In genomic region chr2:71749367-71750086, GRCm38 (mm10) we compare ENCODE assay signal across 11 mouse cellular contexts. TPM values are rescaled to one million over a fixed set of nuclear protein-coding genes. Genes with fewer than 3 reads are reported as not detected.
DNase-seq lines count a peak whose midpoint lies in the region; ATAC-seq and TF ChIP-seq lines count a peak whose summit lies in the region.
"Had no signal": no experiment of that assay in that cellular context is flagged by ENCODE, and none has a peak within 500 bp of the region (broad histone marks: within the 10 kb centered on the region; RNA-seq: fewer than 3 reads in every experiment).

No protein-coding gene starts in this region.

- H3K27me3 ChIP-seq in kidney, embryonic 15.5 days: no peaks in the 10 kb centered on the region
- no peaks in the 10 kb centered on the region for H3K27me3 ChIP-seq in forebrain, embryonic 11.5 days (ENCODE audit: control insufficient read depth, insufficient read depth, low read length)
- no peaks in the 10 kb centered on the region for H3K27me3 ChIP-seq in hindbrain, postnatal 0 days (ENCODE audit: insufficient read depth, low read length)
- no peaks in the 10 kb centered on the region for H3K27me3 ChIP-seq in neural tube, embryonic 14.5 days (ENCODE audit: control insufficient read depth, insufficient read depth, low read length)
- H3K27me3 ChIP-seq: embryonic facial prominence, embryonic 15.5 days; liver, embryonic 13.5 days had no signal

- no peaks in the 10 kb centered on the region for H3K9me3 ChIP-seq in kidney, embryonic 15.5 days (replicated peaks)
- no peaks in the 10 kb centered on the region for H3K9me3 ChIP-seq in forebrain, embryonic 11.5 days (ENCODE audit: control insufficient read depth, low read length)
- H3K9me3 ChIP-seq in hindbrain, postnatal 0 days (ENCODE audit: low read length): no peaks in the 10 kb centered on the region
- H3K9me3 ChIP-seq in neural tube, embryonic 14.5 days (ENCODE audit: control insufficient read depth, low read length): no peaks in the 10 kb centered on the region
- H3K9me3 ChIP-seq: embryonic facial prominence, embryonic 15.5 days; liver, embryonic 13.5 days had no signal

- no peak for DNase-seq in kidney, adult 8-10 months
- peak; percentile 56 for DNase-seq in forebrain, embryonic 11.5 days (ENCODE audit: low spot score)
- DNase-seq in hindbrain, postnatal 0 days (ENCODE audit: low spot score): no peak
- DNase-seq in adrenal gland, adult 2 months: no peak
- DNase-seq in B cell, adult 2 months: no peak
- no peak for DNase-seq in lung, adult 18-20 months
- DNase-seq: heart, adult 18-20 months; liver, embryonic 13.5 days had no signal

- peaks cover 25% of the 10 kb centered on the region for H3K4me1 ChIP-seq in kidney, embryonic 15.5 days
- peaks cover 20% of the 10 kb centered on the region for H3K4me1 ChIP-seq in forebrain, embryonic 11.5 days (replicated peaks; ENCODE audit: control insufficient read depth, insufficient read depth, low read length)
- no peaks in the 10 kb centered on the region for H3K4me1 ChIP-seq in hindbrain, postnatal 0 days (ENCODE audit: insufficient read depth, low read length)
- peaks cover 9% of the 10 kb centered on the region; the same call in 1 of the 2 replicates for H3K4me1 ChIP-seq in neural tube, embryonic 14.5 days (ENCODE audit: control insufficient read depth, insufficient read depth, low read length)
- H3K4me1 ChIP-seq: embryonic facial prominence, embryonic 15.5 days had no signal

- no peak overlapping the region for H3K27ac ChIP-seq in kidney, embryonic 15.5 days
- peak overlapping the region; percentile 48; the same call in 1 of the 2 replicates for H3K27ac ChIP-seq in forebrain, embryonic 11.5 days (ENCODE audit: low read depth, low read length)
- H3K27ac ChIP-seq in hindbrain, postnatal 0 days: no peak overlapping the region
- no peak overlapping the region for H3K27ac ChIP-seq in neural tube, embryonic 14.5 days (ENCODE audit: low read depth, low read length)
- H3K27ac ChIP-seq: embryonic facial prominence, embryonic 15.5 days; liver, embryonic 13.5 days had no signal

- WGBS in kidney, embryonic 15.5 days: 63% methylated on average over 13 of the region's 13 CpGs
- 22% methylated on average over 13 of the region's 13 CpGs for WGBS in forebrain, embryonic 11.5 days
- 46% methylated on average over 13 of the region's 13 CpGs for WGBS in hindbrain, postnatal 0 days
- 35% methylated on average over 13 of the region's 13 CpGs for WGBS in neural tube, embryonic 14.5 days

- no peaks in the 10 kb centered on the region for H3K36me3 ChIP-seq in kidney, embryonic 15.5 days
- no peaks in the 10 kb centered on the region for H3K36me3 ChIP-seq in forebrain, embryonic 11.5 days (ENCODE audit: control insufficient read depth, insufficient read depth, low read length)
- no peaks in the 10 kb centered on the region for H3K36me3 ChIP-seq in hindbrain, postnatal 0 days (ENCODE audit: insufficient read depth, low read length)
- H3K36me3 ChIP-seq in neural tube, embryonic 14.5 days (ENCODE audit: control insufficient read depth, insufficient read depth, low read length): no peaks in the 10 kb centered on the region
- H3K36me3 ChIP-seq: embryonic facial prominence, embryonic 15.5 days; liver, embryonic 13.5 days had no signal

- H3K4me3 ChIP-seq in kidney, embryonic 15.5 days (replicated peaks): no peak overlapping the region
- H3K4me3 ChIP-seq in forebrain, embryonic 11.5 days (ENCODE audit: low read depth, low read length): 0 out of 2 replicates have a peak overlapping the region, but pooled peaks have one; percentile 3
- no peak overlapping the region for H3K4me3 ChIP-seq in hindbrain, postnatal 0 days (ENCODE audit: low read length)
- H3K4me3 ChIP-seq in neural tube, embryonic 14.5 days (ENCODE audit: low read depth, low read length): no peak overlapping the region
- H3K4me3 ChIP-seq: embryonic facial prominence, embryonic 15.5 days; liver, embryonic 13.5 days had no signal

- ATAC-seq in kidney, embryonic 15.5 days (replicated peaks; ENCODE audit: low FRiP score): no peak
- ATAC-seq in forebrain, embryonic 11.5 days (replicated peaks; ENCODE audit: low FRiP score): no peak; the same call in 1 of the 2 replicates
- no peak for ATAC-seq in hindbrain, postnatal 0 days
- no peak for ATAC-seq in neural tube, embryonic 14.5 days (ENCODE audit: low read depth)

- 0 out of 2 replicates have a peak overlapping the region, but pooled peaks have one; percentile 8 for H3K4me2 ChIP-seq in kidney, embryonic 15.5 days
- peak overlapping the region; percentile 39; the same call in 1 of the 2 replicates for H3K4me2 ChIP-seq in forebrain, embryonic 11.5 days (ENCODE audit: low read depth, low read length, severe bottlenecking)
- 0 out of 2 replicates have a peak overlapping the region, but pooled peaks have one; percentile 8 for H3K4me2 ChIP-seq in hindbrain, postnatal 0 days (ENCODE audit: low read depth, low read length)
- H3K4me2 ChIP-seq in neural tube, embryonic 14.5 days (ENCODE audit: low read depth, low read length): peak overlapping the region; percentile 6; the same call in 1 of the 2 replicates
- H3K4me2 ChIP-seq: embryonic facial prominence, embryonic 15.5 days; liver, embryonic 13.5 days had no signal

- no peak overlapping the region for H3K9ac ChIP-seq in kidney, embryonic 15.5 days
- peak overlapping the region; percentile 20; the same call in 1 of the 2 replicates for H3K9ac ChIP-seq in forebrain, embryonic 11.5 days (ENCODE audit: low read length)
- no peak overlapping the region for H3K9ac ChIP-seq in hindbrain, postnatal 0 days (replicated peaks; ENCODE audit: low read length)
- no peak overlapping the region for H3K9ac ChIP-seq in neural tube, embryonic 14.5 days (replicated peaks; ENCODE audit: low read depth, low read length)
- H3K9ac ChIP-seq: embryonic facial prominence, embryonic 15.5 days; liver, embryonic 13.5 days had no signal

- TF ChIP-seq CTCF in hindbrain, postnatal 0 days (IDR thresholded peaks at IDR 0.05; ENCODE audit: low read depth): no peak

RNA-seq across cellular contexts. Expression of gene Itga6, which starts 4.1 kb away (rescaled TPM):
- 69.9 and 74.6 TPM in 2 replicates for polyA plus RNA-seq in kidney, embryonic 15.5 days (2015; fragmentation: Nextera tagmentation; extraction: Ambion mirVana)
- 54.2 and 59.5 TPM in 2 replicates for polyA plus RNA-seq in forebrain, embryonic 11.5 days (2014; fragmentation: Nextera tagmentation; extraction: Ambion mirVana)
- 46.7 and 50.0 TPM in 2 replicates for total RNA-seq in hindbrain, postnatal 0 days (2014; rRNA removed)
- 20.0 and 20.7 TPM in 2 replicates for polyA plus RNA-seq in hindbrain, postnatal 0 days (2015; fragmentation: Nextera tagmentation; extraction: Ambion mirVana)
- 21.5 and 36.9 TPM in 2 replicates for polyA plus RNA-seq in neural tube, embryonic 14.5 days (2014; fragmentation: Nextera tagmentation; extraction: Ambion mirVana)
- total RNA-seq in adrenal gland, adult 2 months (2021): 100 to 1,000 TPM; 125 to 177 TPM
- 28.1 and 28.3 TPM in 2 replicates for polyA plus RNA-seq in adrenal gland, adult 2 months (2012; rRNA removed)
